Mouse (Mus musculus) stomach, postnatal 0 days (tissue): ENCODE results near the gene Mt1. TPM values are rescaled to one million over a fixed set of nuclear protein-coding genes. Genes with fewer than 3 reads are reported as not detected.
A peak's percentile ranks its signal among the peaks of the same experiment; 100 is the strongest.
"Not testable (repeated sequence)": the region's sequence is repeated elsewhere in the genome, so short reads cannot be mapped to it uniquely, and the experiment has no call there.

Source experiments
- ATAC-seq: fragments of 200-750 bp; cut with Nextera tagmentation; 2 replicates; pipeline ENCODE4 v1.8.0; 2017; ENCODE audit not compliant: low FRiP score, low TSS enrichment
- DNase-seq: peaks from one replicate; pipeline ENCODE4 v3.0.0-alpha.2; 2016; ENCODE audit warnings: low spot score
- H3K27ac ChIP-seq: fragments of 300-500 bp; sonication (generic); replicated peaks from 2 replicates; pipeline ENCODE4 v1.5.1; 2014; ENCODE audit warnings: mild to moderate bottlenecking, control low read depth
- H3K27me3 ChIP-seq: fragments of 300-500 bp; sonication (generic); 2 replicates; pipeline ENCODE4 v1.6.1; 2014; ENCODE audit warnings: low read length; ENCODE audit not compliant: control insufficient read depth, insufficient read depth
- H3K36me3 ChIP-seq: fragments of 300-500 bp; sonication (generic); 2 replicates; pipeline ENCODE4 v1.6.1; 2014; ENCODE audit warnings: low read length, mixed read lengths; ENCODE audit not compliant: control insufficient read depth, insufficient read depth
- H3K4me1 ChIP-seq: fragments of 300-500 bp; sonication (generic); replicated peaks from 2 replicates; pipeline ENCODE4 v1.6.1; 2014; ENCODE audit warnings: antibody characterized with exemption; ENCODE audit not compliant: control insufficient read depth, insufficient read depth
- H3K4me2 ChIP-seq: fragments of 300-500 bp; sonication (generic); replicated peaks from 2 replicates; pipeline ENCODE4 v1.6.1; 2014; ENCODE audit warnings: low read depth, mild to moderate bottlenecking, control low read depth, moderate library complexity
- H3K4me3 ChIP-seq: fragments of 300-500 bp; sonication (generic); 2 replicates; pipeline ENCODE4 v1.5.1; 2014; ENCODE audit warnings: low read depth, low read length, control low read depth
- H3K9ac ChIP-seq: fragments of 300-500 bp; sonication (generic); 2 replicates; pipeline ENCODE4 v1.6.1; 2014; ENCODE audit warnings: mild to moderate bottlenecking, low read length, control low read depth, mixed read lengths
- H3K9me3 ChIP-seq: fragments of 300-500 bp; sonication (generic); 2 replicates; pipeline ENCODE4 v1.6.1; 2016; ENCODE audit warnings: low read length; ENCODE audit not compliant: control insufficient read depth
- CTCF ChIP-seq: IDR thresholded peaks from 2 replicates; pipeline ENCODE4 v1.5.1; 2016; ENCODE audit warnings: antibody characterized with exemption, low read depth, mild to moderate bottlenecking, moderate library complexity
- EP300 ChIP-seq: optimal IDR thresholded peaks from 2 replicates; pipeline ENCODE3; 2016; ENCODE audit warnings: antibody characterized with exemption
- WGBS: fragments of 180-500 bp; shearing (Covaris S2); extraction: QIAGEN DNeasy Blood & Tissue Kit; methylation state at CpG from one replicate; pipeline ENCODE4 v1.1.7; 2014; 5-methylcytosine and 5-hydroxymethylcytosine counted together
- polyA plus RNA-seq: library from polyadenylated mRNA; unstranded; fragments of >200 nt; fragmentation: Nextera tagmentation; extraction: Ambion mirVana; gene quantifications from 2 replicates; pipeline ENCODE4 v1.2.1, GENCODE M21; 2015

Gene Mt1
- 1,909 and 2,218 TPM in 2 replicates for polyA plus RNA-seq

DNA sequence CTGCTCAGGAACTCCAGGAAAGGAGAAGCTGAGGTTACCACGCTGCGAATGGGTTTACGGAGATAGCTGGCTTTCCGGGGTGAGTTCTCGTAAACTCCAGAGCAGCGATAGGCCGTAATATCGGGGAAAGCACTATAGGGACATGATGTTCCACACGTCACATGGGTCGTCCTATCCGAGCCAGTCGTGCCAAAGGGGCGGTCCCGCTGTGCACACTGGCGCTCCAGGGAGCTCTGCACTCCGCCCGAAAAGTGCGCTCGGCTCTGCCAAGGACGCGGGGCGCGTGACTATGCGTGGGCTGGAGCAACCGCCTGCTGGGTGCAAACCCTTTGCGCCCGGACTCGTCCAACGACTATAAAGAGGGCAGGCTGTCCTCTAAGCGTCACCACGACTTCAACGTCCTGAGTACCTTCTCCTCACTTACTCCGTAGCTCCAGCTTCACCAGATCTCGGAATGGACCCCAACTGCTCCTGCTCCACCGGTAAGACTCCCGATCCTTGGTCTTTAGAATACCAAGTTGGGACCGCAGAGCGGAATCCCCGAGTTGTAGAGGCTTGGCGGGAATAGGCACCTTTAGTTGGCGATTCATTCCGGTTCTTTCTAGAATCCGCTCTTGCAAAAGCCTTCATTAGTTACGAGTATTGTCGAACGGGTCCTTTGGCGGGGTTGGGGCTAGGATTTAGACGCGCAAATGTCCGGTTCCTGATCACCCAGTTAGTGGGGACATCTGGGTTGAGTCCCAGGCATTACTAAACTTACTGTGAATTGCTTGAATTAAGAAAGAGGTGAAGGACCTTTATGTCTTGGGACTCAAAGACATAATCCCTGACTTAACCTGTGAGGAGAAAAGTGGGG, at the start of gene Mt1:
Gene Mt1 (plus strand): TSS at position 226 of the 856 bp plus-strand sequence.
- ATAC-seq (peak; percentile 91), DNase-seq (peak; percentile 99)
- H3K4me1 ChIP-seq, result peaks cover 3% of the 10 kb centered on the region; the same call in 1 of the 2 replicates
- H3K27ac ChIP-seq, result peak within 1 kb of the TSS; percentile 90
- WGBS, result under 1% methylated on average over 50 of the region's 50 CpGs
- no peaks in the 10 kb centered on the region for H3K36me3 ChIP-seq
- no peaks in the 10 kb centered on the region for H3K9me3 ChIP-seq
- peak within 1 kb of the TSS; percentile 73 for H3K9ac ChIP-seq
- no peaks in the 10 kb centered on the region; the same call in 1 of the 2 replicates for H3K27me3 ChIP-seq
- TF ChIP-seq CTCF (no peak; the same call in 1 of the 2 replicates), EP300 (no peak)
- H3K4me2 ChIP-seq, result peak within 1 kb of the TSS; percentile 60
- H3K4me3 ChIP-seq, result peak within 1 kb of the TSS; percentile 54

DNA sequence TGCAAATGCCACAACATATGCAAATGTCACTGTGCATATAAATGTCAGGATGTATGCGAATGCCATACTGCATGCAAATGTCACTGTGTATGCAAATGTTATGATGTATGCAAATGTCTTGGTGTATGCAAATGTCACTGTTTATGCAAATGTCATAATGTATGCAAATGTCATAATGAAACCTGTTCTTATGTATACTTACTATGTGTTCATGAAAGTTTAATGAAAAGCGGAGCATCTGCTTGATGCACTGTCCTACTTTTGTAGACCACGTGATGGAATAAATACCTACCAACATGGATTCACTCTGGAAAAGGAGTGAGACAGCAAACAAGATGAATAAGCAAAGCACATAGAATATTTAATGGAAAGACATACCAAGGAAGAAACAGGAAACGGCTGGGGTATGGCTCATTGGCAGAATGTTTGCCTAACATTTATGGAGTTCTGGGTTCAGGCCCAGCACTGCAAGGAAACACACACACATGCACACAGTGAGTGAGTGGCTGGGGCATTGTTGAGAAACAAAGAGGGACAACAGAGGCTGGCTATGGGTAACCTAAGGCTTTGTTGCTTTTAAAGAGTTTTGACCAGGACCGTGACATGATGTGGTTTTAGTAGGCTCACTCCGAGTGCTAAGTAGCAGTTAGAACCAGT, 49.6 kb upstream of the Mt1 start:
- ATAC-seq (no peak), DNase-seq (no peak)
- no peaks in the 10 kb centered on the region for H3K9me3 ChIP-seq
- no peak overlapping the region for H3K4me3 ChIP-seq
- no peaks in the 10 kb centered on the region for H3K36me3 ChIP-seq
- H3K4me2 ChIP-seq, result no peak overlapping the region
- no peak overlapping the region for H3K9ac ChIP-seq
- H3K27ac ChIP-seq, result no peak overlapping the region
- TF ChIP-seq EP300, result no peak
- no peak for TF ChIP-seq CTCF
- H3K4me1 ChIP-seq, result no peaks in the 10 kb centered on the region
- no peaks in the 10 kb centered on the region for H3K27me3 ChIP-seq
- whole genome bisulfite sequencing, result 72% methylated on average over 6 of the region's 6 CpGs

- Histone ChIP-seq H3K4me3 (no peak overlapping the region), H3K27ac (no peak overlapping the region), H3K4me1 (no peaks in the 10 kb centered on the region), H3K27me3 (no peaks in the 10 kb centered on the region), H3K9me3 (no peaks in the 10 kb centered on the region), H3K36me3 (no peaks in the 10 kb centered on the region), H3K4me2 (no peak overlapping the region), H3K9ac (no peak overlapping the region)
- DNase-seq (no peak), ATAC-seq (no peak)
- TF ChIP-seq CTCF (no peak), EP300 (no peak)
- 92% methylated on average over 4 of the region's 4 CpGs for WGBS
These were observed 48.8 kb upstream of the Mt1 start for GRCm38 (mm10) chr8:94130126-94130525.

- H3K27me3 ChIP-seq, result no peaks in the 10 kb centered on the region
- 61% methylated on average over 5 of the region's 5 CpGs for WGBS
- no peak for ATAC-seq
These were observed 46.8 kb upstream of the Mt1 start for GRCm38 (mm10) chr8:94132096-94132495.

GRCm38 (mm10) chr8:94134601-94135000, 44.3 kb upstream of the Mt1 start:
- H3K9me3 ChIP-seq, H3K36me3 ChIP-seq, H3K4me1 ChIP-seq, H3K27me3 ChIP-seq, H3K4me3 ChIP-seq, H3K4me2 ChIP-seq, DNase-seq, ATAC-seq, H3K27ac ChIP-seq, H3K9ac ChIP-seq: not testable (repeated sequence)
- 34% methylated on average over 3 of the region's 3 CpGs for WGBS

More at GRCm38 (mm10) chr8:94132096-94132495, 46.8 kb upstream of the Mt1 start:
- no peaks in the 10 kb centered on the region for H3K36me3 ChIP-seq
- DNase-seq, result no peak
- TF ChIP-seq EP300 (no peak), CTCF (no peak)
- H3K4me1 ChIP-seq, result no peaks in the 10 kb centered on the region
- H3K9ac ChIP-seq, result no peak overlapping the region
- no peak overlapping the region for H3K4me3 ChIP-seq
- H3K4me2 ChIP-seq, result no peak overlapping the region
- H3K27ac ChIP-seq, result no peak overlapping the region
- H3K9me3 ChIP-seq, result no peaks in the 10 kb centered on the region

DNA sequence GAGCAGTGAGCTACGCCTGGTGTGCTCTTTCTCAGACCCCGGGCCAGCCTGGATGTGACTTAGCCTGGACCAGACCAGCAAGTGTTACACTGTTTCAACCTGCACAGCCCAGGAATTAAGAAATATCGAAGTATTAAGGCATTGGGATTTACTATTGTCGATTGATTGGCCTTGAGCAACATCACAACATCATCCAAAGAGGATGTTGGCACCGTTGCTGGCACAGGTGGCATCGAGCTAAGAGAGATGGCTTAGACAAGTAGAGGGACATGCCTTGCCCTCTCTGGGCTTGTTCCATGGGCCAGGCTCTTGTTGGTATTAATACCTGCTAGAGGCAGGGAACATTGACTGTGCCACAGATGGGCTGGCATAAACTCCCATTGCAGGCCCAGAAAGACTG, 43.3 kb upstream of the Mt1 start:
- ATAC-seq (no peak), DNase-seq (no peak)
- H3K4me2 ChIP-seq, result no peak overlapping the region
- no peaks in the 10 kb centered on the region for H3K9me3 ChIP-seq
- 81% methylated on average over 6 of the region's 6 CpGs for WGBS
- H3K36me3 ChIP-seq, result no peaks in the 10 kb centered on the region
- no peaks in the 10 kb centered on the region for H3K27me3 ChIP-seq
- no peak for TF ChIP-seq CTCF
- TF ChIP-seq EP300, result no peak
- H3K27ac ChIP-seq, result no peak overlapping the region
- H3K4me1 ChIP-seq, result no peaks in the 10 kb centered on the region
- no peak overlapping the region for H3K9ac ChIP-seq
- H3K4me3 ChIP-seq, result no peak overlapping the region
